ENCODE assay signal across 9 mouse cellular contexts in genomic region chr11:5062326-5062725, GRCm38 (mm10). TPM values are rescaled to one million over a fixed set of nuclear protein-coding genes. Genes with fewer than 3 reads are reported as not detected.
A peak's percentile ranks its signal among the peaks of the same experiment; 100 is the strongest.
DNase-seq lines count a peak whose midpoint lies in the region; ATAC-seq and TF ChIP-seq lines count a peak whose summit lies in the region.
"Had no signal": no experiment of that assay in that cellular context is flagged by ENCODE, and none has a peak within 500 bp of the region (broad histone marks: within the 10 kb centered on the region; RNA-seq: fewer than 3 reads in every experiment).

No protein-coding gene starts in this region.

- TF ChIP-seq CTCF in lung, embryonic 14.5 days (IDR thresholded peaks at IDR 0.05; ENCODE audit: low read depth): no peak

- peak overlapping the region; percentile 35; the same call in 1 of the 2 replicates for H3K9ac ChIP-seq in lung, embryonic 14.5 days
- H3K9ac ChIP-seq in forebrain, embryonic 13.5 days: peak overlapping the region; percentile 57; the same call in 1 of the 2 replicates
- H3K9ac ChIP-seq in limb, embryonic 15.5 days: no peak overlapping the region
- H3K9ac ChIP-seq in stomach, embryonic 15.5 days: no peak overlapping the region

- 0 out of 2 replicates have a peak, but pooled peaks cover 8% of the 10 kb centered on the region for H3K36me3 ChIP-seq in lung, embryonic 14.5 days (ENCODE audit: insufficient read depth)
- 0 out of 2 replicates have a peak, but pooled peaks cover 5% of the 10 kb centered on the region for H3K36me3 ChIP-seq in forebrain, embryonic 13.5 days (ENCODE audit: poor library complexity, severe bottlenecking)
- peaks cover 6% of the 10 kb centered on the region for H3K36me3 ChIP-seq in limb, embryonic 15.5 days
- no peaks in the 10 kb centered on the region for H3K36me3 ChIP-seq in stomach, embryonic 15.5 days

- H3K4me3 ChIP-seq in lung, embryonic 14.5 days (ENCODE audit: low read depth, low read length): peak overlapping the region; percentile 35
- peak overlapping the region; percentile 40 for H3K4me3 ChIP-seq in forebrain, embryonic 13.5 days
- H3K4me3 ChIP-seq in limb, embryonic 15.5 days: peak overlapping the region; percentile 40
- peak overlapping the region; percentile 34 for H3K4me3 ChIP-seq in stomach, embryonic 15.5 days (replicated peaks)

- peaks cover 69% of the 10 kb centered on the region for H3K27me3 ChIP-seq in lung, embryonic 14.5 days (ENCODE audit: insufficient read depth, low read length)
- H3K27me3 ChIP-seq in forebrain, embryonic 13.5 days: peaks cover 74% of the 10 kb centered on the region
- H3K27me3 ChIP-seq in limb, embryonic 15.5 days: peaks cover 65% of the 10 kb centered on the region
- peaks cover 48% of the 10 kb centered on the region for H3K27me3 ChIP-seq in stomach, embryonic 15.5 days (replicated peaks)

- 20% methylated on average over 13 of the region's 13 CpGs for WGBS in lung, embryonic 14.5 days
- WGBS in forebrain, embryonic 13.5 days: 17% methylated on average over 13 of the region's 13 CpGs
- WGBS in limb, embryonic 15.5 days: 22% methylated on average over 13 of the region's 13 CpGs
- 25% methylated on average over 13 of the region's 13 CpGs for WGBS in stomach, embryonic 15.5 days

- no peak overlapping the region for H3K27ac ChIP-seq in lung, embryonic 14.5 days (ENCODE audit: low read depth)
- H3K27ac ChIP-seq in forebrain, embryonic 13.5 days: no peak overlapping the region
- no peak overlapping the region for H3K27ac ChIP-seq in limb, embryonic 15.5 days
- H3K27ac ChIP-seq in stomach, embryonic 15.5 days: no peak overlapping the region
- H3K27ac ChIP-seq: macrophage had no signal

- peak overlapping the region; percentile 75 for H3K4me2 ChIP-seq in lung, embryonic 14.5 days
- peak overlapping the region; percentile 79 for H3K4me2 ChIP-seq in forebrain, embryonic 13.5 days
- H3K4me2 ChIP-seq in limb, embryonic 15.5 days: peak overlapping the region; percentile 78
- peak overlapping the region; percentile 83 for H3K4me2 ChIP-seq in stomach, embryonic 15.5 days

- no peak for ATAC-seq in lung, embryonic 14.5 days (ENCODE audit: insufficient read depth)
- no peak; the same call in 1 of the 2 replicates for ATAC-seq in forebrain, embryonic 13.5 days
- ATAC-seq in limb, embryonic 15.5 days (ENCODE audit: insufficient number of reproducible peaks, low FRiP score, low TSS enrichment, low read depth): no peak
- no peak for ATAC-seq in stomach, embryonic 15.5 days (ENCODE audit: insufficient read depth, low FRiP score, low read depth)

- H3K9me3 ChIP-seq in lung, embryonic 14.5 days (ENCODE audit: low read depth, low read length): no peaks in the 10 kb centered on the region
- no peaks in the 10 kb centered on the region for H3K9me3 ChIP-seq in forebrain, embryonic 13.5 days (replicated peaks)
- H3K9me3 ChIP-seq in limb, embryonic 15.5 days: no peaks in the 10 kb centered on the region
- no peaks in the 10 kb centered on the region for H3K9me3 ChIP-seq in stomach, embryonic 15.5 days

- peaks cover 13% of the 10 kb centered on the region; the same call in 1 of the 2 replicates for H3K4me1 ChIP-seq in lung, embryonic 14.5 days (ENCODE audit: insufficient read depth)
- peaks cover 60% of the 10 kb centered on the region for H3K4me1 ChIP-seq in forebrain, embryonic 13.5 days
- H3K4me1 ChIP-seq in limb, embryonic 15.5 days: peaks cover 71% of the 10 kb centered on the region
- H3K4me1 ChIP-seq in stomach, embryonic 15.5 days: peaks cover 61% of the 10 kb centered on the region

- DNase-seq in lung, embryonic 14.5 days: no peak
- DNase-seq in lung, postnatal 14 days: no peak
- DNase-seq in layer of hippocampus, adult 18-20 months (ENCODE audit: low spot score in 2 of 2): no peak
- no peak for DNase-seq in adrenal gland, postnatal 36 days
- no peak for DNase-seq in embryo, embryonic 11 days

RNA-seq across cellular contexts. Expression of gene Gas2l1, which starts 2.8 kb away (rescaled TPM):
- 33.2 and 36.3 TPM in 2 replicates for polyA plus RNA-seq in lung, embryonic 14.5 days (2014; fragmentation: Nextera tagmentation; extraction: Ambion mirVana)
- 13.2 and 15.2 TPM in 2 replicates for polyA plus RNA-seq in forebrain, embryonic 13.5 days (2015; fragmentation: Nextera tagmentation; extraction: Ambion mirVana)
- polyA plus RNA-seq in limb, embryonic 15.5 days (2015; fragmentation: Nextera tagmentation; extraction: Ambion mirVana): 32.3 and 34.4 TPM in 2 replicates
- polyA plus RNA-seq in stomach, embryonic 15.5 days (2015; fragmentation: Nextera tagmentation; extraction: Ambion mirVana): 26.3 and 28.9 TPM in 2 replicates
- 100 to 1,000 TPM in 1 of 2 experiments, 10 to 100 TPM in 1; 96.6 to 106 TPM for total RNA-seq in layer of hippocampus, adult 18-20 months (2021)
- total RNA-seq in adrenal gland, postnatal 36 days (2021): 10 to 100 TPM; 41.4 to 50.8 TPM

RNA-seq across cellular contexts. Expression of gene Rasl10a, which starts 4.4 kb away (rescaled TPM):
- polyA plus RNA-seq in lung, embryonic 14.5 days (2014; fragmentation: Nextera tagmentation; extraction: Ambion mirVana): 0.75 and 0.78 TPM in 2 replicates
- 0.43 TPM in 1 of 2 replicates, not detected in the other for polyA plus RNA-seq in forebrain, embryonic 13.5 days (2015; fragmentation: Nextera tagmentation; extraction: Ambion mirVana)
- 7.1 and 8.6 TPM in 2 replicates for polyA plus RNA-seq in limb, embryonic 15.5 days (2015; fragmentation: Nextera tagmentation; extraction: Ambion mirVana)
- 0.71 and 1.3 TPM in 2 replicates for polyA plus RNA-seq in stomach, embryonic 15.5 days (2015; fragmentation: Nextera tagmentation; extraction: Ambion mirVana)
- 100 to 1,000 TPM in 1 of 2 experiments, 10 to 100 TPM in 1; 88.1 to 109 TPM for total RNA-seq in layer of hippocampus, adult 18-20 months (2021)
- total RNA-seq in adrenal gland, postnatal 36 days (2021): under 1 TPM in 1 of 2 experiments, not detected in 1; 0.56 TPM
- polyA plus RNA-seq: macrophage had no signal

RNA-seq across cellular contexts. Expression of gene Rhbdd3, which starts 36.4 kb away (rescaled TPM):
- 27.9 and 29.9 TPM in 2 replicates for polyA plus RNA-seq in lung, embryonic 14.5 days (2014; fragmentation: Nextera tagmentation; extraction: Ambion mirVana)
- 25.8 and 26.3 TPM in 2 replicates for polyA plus RNA-seq in forebrain, embryonic 13.5 days (2015; fragmentation: Nextera tagmentation; extraction: Ambion mirVana)
- polyA plus RNA-seq in limb, embryonic 15.5 days (2015; fragmentation: Nextera tagmentation; extraction: Ambion mirVana): 23.1 and 26.1 TPM in 2 replicates
- 27.0 and 28.4 TPM in 2 replicates for polyA plus RNA-seq in stomach, embryonic 15.5 days (2015; fragmentation: Nextera tagmentation; extraction: Ambion mirVana)
- total RNA-seq in layer of hippocampus, adult 18-20 months (2021): 10 to 100 TPM; 20.8 to 21.8 TPM
- 10 to 100 TPM; 17.3 to 27.7 TPM for total RNA-seq in adrenal gland, postnatal 36 days (2021)

RNA-seq across cellular contexts. Expression of gene Ewsr1, which starts 36.7 kb away (rescaled TPM):
- 398 and 449 TPM in 2 replicates for polyA plus RNA-seq in lung, embryonic 14.5 days (2014; fragmentation: Nextera tagmentation; extraction: Ambion mirVana)
- 808 and 853 TPM in 2 replicates for polyA plus RNA-seq in forebrain, embryonic 13.5 days (2015; fragmentation: Nextera tagmentation; extraction: Ambion mirVana)
- 655 and 680 TPM in 2 replicates for polyA plus RNA-seq in limb, embryonic 15.5 days (2015; fragmentation: Nextera tagmentation; extraction: Ambion mirVana)
- 605 and 630 TPM in 2 replicates for polyA plus RNA-seq in stomach, embryonic 15.5 days (2015; fragmentation: Nextera tagmentation; extraction: Ambion mirVana)
- 100 to 1,000 TPM; 299 to 320 TPM for total RNA-seq in layer of hippocampus, adult 18-20 months (2021)
- total RNA-seq in adrenal gland, postnatal 36 days (2021): 100 to 1,000 TPM; 219 to 230 TPM

Comparison
In these comparisons a context has a peak if more than half of its experiments do, and no peak if none do; other contexts are left out.
1. H3K9ac ChIP-seq: peak in lung, embryonic 14.5 days (single experiment) and forebrain, embryonic 13.5 days (single experiment); none in limb, embryonic 15.5 days (single experiment) and stomach, embryonic 15.5 days (single experiment).
2. Peak in every context shown above with its lines, with median percentiles within 50 percentile points of each other: H3K4me2 ChIP-seq and H3K4me3 ChIP-seq.